Mouse (Mus musculus): ENCODE measurements at regions not wholly inside any gene's neighbourhood (a gene's known extent, or its start where the extent isn't known, plus 50 kb on each side); places are given as distances from the start of the nearest gene placed in this dataset.

GRCm38 (mm10) chr13:26217299-26217698, 552.7 kb downstream of the Hdgfl1 start:
- no peaks in the 10 kb centered on the region for H3K36me3 ChIP-seq
- no peak overlapping the region for H3K4me3 ChIP-seq (replicated peaks)
- DNase-seq: no peak
- H3K27me3 ChIP-seq: no peaks in the 10 kb centered on the region
- H3K9ac ChIP-seq: no peak overlapping the region
- no peak for ATAC-seq (ENCODE audit: low read depth)
- H3K4me1 ChIP-seq (replicated peaks): no peaks in the 10 kb centered on the region
- H3K4me2 ChIP-seq: no peak overlapping the region
- H3K27ac ChIP-seq: no peak overlapping the region
- WGBS (ENCODE audit: insufficient replicate concordance): 18% methylated on average over 3 of the region's 3 CpGs
- H3K9me3 ChIP-seq (replicated peaks): no peaks in the 10 kb centered on the region

- Histone ChIP-seq H3K4me3 (replicated peaks) (no peak overlapping the region), H3K27me3 (no peaks in the 10 kb centered on the region), H3K27ac (no peak overlapping the region), H3K9me3 (replicated peaks) (no peaks in the 10 kb centered on the region), H3K36me3 (no peaks in the 10 kb centered on the region), H3K4me2 (no peak overlapping the region), H3K9ac (no peak overlapping the region), H3K4me1 (replicated peaks) (no peaks in the 10 kb centered on the region)
- no peak for ATAC-seq (ENCODE audit: low read depth)
- no peak for DNase-seq
Measured at GRCm38 (mm10) chr13:26216579-26216978, 553.4 kb downstream of the Hdgfl1 start.

- H3K9ac ChIP-seq: no peak overlapping the region
- H3K4me2 ChIP-seq: no peak overlapping the region
- no peak for DNase-seq
- H3K9me3 ChIP-seq (replicated peaks): no peaks in the 10 kb centered on the region
- no peak overlapping the region for H3K27ac ChIP-seq
- H3K4me1 ChIP-seq (replicated peaks): no peaks in the 10 kb centered on the region
- H3K36me3 ChIP-seq: no peaks in the 10 kb centered on the region
- no peaks in the 10 kb centered on the region for H3K27me3 ChIP-seq
- no peak overlapping the region for H3K4me3 ChIP-seq (replicated peaks)
- whole genome bisulfite sequencing (ENCODE audit: insufficient replicate concordance): 55% methylated on average over 1 of the region's 1 CpGs
- no peak for ATAC-seq (ENCODE audit: low read depth)
Measured at GRCm38 (mm10) chr13:26205532-26206105, 564.3 kb downstream of the Hdgfl1 start.

- ATAC-seq (ENCODE audit: low read depth): no peak
- Histone ChIP-seq H3K36me3 (no peaks in the 10 kb centered on the region), H3K4me2 (no peak overlapping the region), H3K9me3 (replicated peaks) (no peaks in the 10 kb centered on the region), H3K4me1 (replicated peaks) (no peaks in the 10 kb centered on the region), H3K9ac (no peak overlapping the region), H3K4me3 (replicated peaks) (no peak overlapping the region), H3K27ac (no peak overlapping the region), H3K27me3 (no peaks in the 10 kb centered on the region)
- 60% methylated on average over 4 of the region's 4 CpGs for WGBS (ENCODE audit: insufficient replicate concordance)
- DNase-seq: no peak
Measured at GRCm38 (mm10) chr13:26194646-26195045, 575.3 kb downstream of the Hdgfl1 start.

- DNase-seq: no peak
- WGBS (ENCODE audit: insufficient replicate concordance): 61% methylated on average over 4 of the region's 4 CpGs
- Histone ChIP-seq H3K36me3 (no peaks in the 10 kb centered on the region), H3K4me2 (no peak overlapping the region), H3K4me3 (replicated peaks) (no peak overlapping the region), H3K9me3 (replicated peaks) (no peaks in the 10 kb centered on the region), H3K9ac (no peak overlapping the region), H3K27me3 (no peaks in the 10 kb centered on the region), H3K4me1 (replicated peaks) (no peaks in the 10 kb centered on the region), H3K27ac (no peak overlapping the region)
- ATAC-seq (ENCODE audit: low read depth): no peak
Measured at GRCm38 (mm10) chr13:26183879-26184278, 586.1 kb downstream of the Hdgfl1 start.

- WGBS (ENCODE audit: insufficient replicate concordance): 62% methylated on average over 2 of the region's 2 CpGs
- no peak overlapping the region for H3K27ac ChIP-seq
- no peak overlapping the region for H3K9ac ChIP-seq
Measured at GRCm38 (mm10) chr13:26171891-26172482, 598.0 kb downstream of the Hdgfl1 start.

GRCm38 (mm10) chr13:26169641-26170040, 600.3 kb downstream of the Hdgfl1 start:
- ATAC-seq (ENCODE audit: low read depth) (no peak), DNase-seq (no peak)
- Histone ChIP-seq H3K4me3 (replicated peaks) (no peak overlapping the region), H3K4me1 (replicated peaks) (no peaks in the 10 kb centered on the region), H3K9me3 (replicated peaks) (no peaks in the 10 kb centered on the region), H3K9ac (no peak overlapping the region), H3K27me3 (no peaks in the 10 kb centered on the region), H3K36me3 (no peaks in the 10 kb centered on the region), H3K27ac (no peak overlapping the region), H3K4me2 (no peak overlapping the region)
- 59% methylated on average over 2 of the region's 2 CpGs for WGBS (ENCODE audit: insufficient replicate concordance)

More at GRCm38 (mm10) chr13:26171891-26172482, 598.0 kb downstream of the Hdgfl1 start:
- Histone ChIP-seq H3K4me2 (no peak overlapping the region), H3K9me3 (replicated peaks) (no peaks in the 10 kb centered on the region), H3K4me1 (replicated peaks) (no peaks in the 10 kb centered on the region), H3K36me3 (no peaks in the 10 kb centered on the region), H3K27me3 (no peaks in the 10 kb centered on the region), H3K4me3 (replicated peaks) (no peak overlapping the region)
- ATAC-seq (ENCODE audit: low read depth) (no peak), DNase-seq (no peak)

GRCm38 (mm10) chr13:26158703-26159102, 611.3 kb downstream of the Hdgfl1 start:
- no peak overlapping the region for H3K4me2 ChIP-seq
- no peaks in the 10 kb centered on the region for H3K27me3 ChIP-seq
- H3K27ac ChIP-seq: no peak overlapping the region
- no peak for DNase-seq
- no peak overlapping the region for H3K9ac ChIP-seq
- WGBS (ENCODE audit: insufficient replicate concordance): 72% methylated on average over 2 of the region's 2 CpGs
- H3K9me3 ChIP-seq (replicated peaks): no peaks in the 10 kb centered on the region
- ATAC-seq (ENCODE audit: low read depth): no peak
- no peak overlapping the region for H3K4me3 ChIP-seq (replicated peaks)
- no peaks in the 10 kb centered on the region for H3K36me3 ChIP-seq
- H3K4me1 ChIP-seq (replicated peaks): no peaks in the 10 kb centered on the region

GRCm38 (mm10) chr13:26154701-26155471, 615.1 kb downstream of the Hdgfl1 start:
- no peak overlapping the region for H3K9ac ChIP-seq
- WGBS (ENCODE audit: insufficient replicate concordance): 64% methylated on average over 12 of the region's 12 CpGs

GRCm38 (mm10) chr13:26154251-26154650, 615.7 kb downstream of the Hdgfl1 start:
- DNase-seq (no peak), ATAC-seq (ENCODE audit: low read depth) (no peak)
- Histone ChIP-seq H3K9ac (no peak overlapping the region), H3K9me3 (replicated peaks) (no peaks in the 10 kb centered on the region), H3K27me3 (no peaks in the 10 kb centered on the region), H3K27ac (no peak overlapping the region), H3K4me3 (replicated peaks) (no peak overlapping the region), H3K4me1 (replicated peaks) (no peaks in the 10 kb centered on the region), H3K36me3 (no peaks in the 10 kb centered on the region), H3K4me2 (no peak overlapping the region)
- 41% methylated on average over 1 of the region's 1 CpGs for WGBS (ENCODE audit: insufficient replicate concordance)

More at GRCm38 (mm10) chr13:26154701-26155471, 615.1 kb downstream of the Hdgfl1 start:
- no peak for DNase-seq
- Histone ChIP-seq H3K36me3 (no peaks in the 10 kb centered on the region), H3K9me3 (replicated peaks) (no peaks in the 10 kb centered on the region), H3K27me3 (no peaks in the 10 kb centered on the region), H3K4me2 (no peak overlapping the region), H3K27ac (no peak overlapping the region), H3K4me1 (replicated peaks) (no peaks in the 10 kb centered on the region), H3K4me3 (replicated peaks) (no peak overlapping the region)
- no peak for ATAC-seq (ENCODE audit: low read depth)

- Histone ChIP-seq H3K27me3 (no peaks in the 10 kb centered on the region), H3K4me2 (no peak overlapping the region), H3K36me3 (no peaks in the 10 kb centered on the region), H3K9me3 (replicated peaks) (no peaks in the 10 kb centered on the region), H3K27ac (no peak overlapping the region), H3K4me1 (replicated peaks) (no peaks in the 10 kb centered on the region), H3K9ac (no peak overlapping the region), H3K4me3 (replicated peaks) (no peak overlapping the region)
- WGBS (ENCODE audit: insufficient replicate concordance): 50% methylated on average over 2 of the region's 2 CpGs
- ATAC-seq (ENCODE audit: low read depth) (no peak), DNase-seq (no peak)
Measured at GRCm38 (mm10) chr13:26153093-26153492, 616.9 kb downstream of the Hdgfl1 start.

GRCm38 (mm10) chr13:26150426-26150825, 619.5 kb downstream of the Hdgfl1 start:
- no peaks in the 10 kb centered on the region for H3K36me3 ChIP-seq
- no peaks in the 10 kb centered on the region for H3K4me1 ChIP-seq (replicated peaks)
- H3K4me2 ChIP-seq: no peak overlapping the region
- H3K27ac ChIP-seq: no peak overlapping the region
- ATAC-seq (ENCODE audit: low read depth) (no peak), DNase-seq (no peak)
- no peak overlapping the region for H3K9ac ChIP-seq
- 66% methylated on average over 1 of the region's 1 CpGs for WGBS (ENCODE audit: insufficient replicate concordance)
- no peak overlapping the region for H3K4me3 ChIP-seq (replicated peaks)
- H3K27me3 ChIP-seq: no peaks in the 10 kb centered on the region
- H3K9me3 ChIP-seq (replicated peaks): no peaks in the 10 kb centered on the region
